Mouse (Mus musculus): ENCODE measurements around the gene Zfyve26. TPM values are rescaled to one million over a fixed set of nuclear protein-coding genes. Genes with fewer than 3 reads are reported as not detected.
"Not testable (repeated sequence)": the region's sequence is repeated elsewhere in the genome, so short reads cannot be mapped to it uniquely, and the experiment has no call there.

The Zfyve26 gene
- polyA plus RNA-seq, 1 experiment, result 29.4 TPM

DNA sequence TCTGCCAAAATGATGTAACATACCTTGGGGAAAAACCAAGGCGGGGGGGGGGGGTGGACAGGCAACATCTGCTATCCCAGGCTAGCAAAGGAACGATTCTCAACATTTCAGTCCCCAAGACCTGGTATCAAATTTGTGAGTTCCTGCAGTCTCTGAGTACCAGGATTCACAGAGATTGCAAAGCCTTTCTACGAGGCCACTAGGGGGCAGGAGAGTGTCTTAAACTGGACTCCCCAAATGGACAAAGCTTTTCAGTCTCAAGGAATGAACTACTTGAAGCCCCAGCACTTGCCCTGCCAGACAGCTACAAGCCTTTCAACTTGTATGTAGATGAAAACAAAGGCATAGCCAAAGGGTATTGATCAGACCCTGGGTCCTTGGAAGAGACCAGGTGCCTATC lies 102.7 kb downstream of the Zfyve26 start:
- H3K36me3 ChIP-seq (ENCODE audit: control insufficient read depth, insufficient read depth, low read length), result peaks cover under 1% of the 10 kb centered on the region; the same call in 1 of the 2 replicates
- TF ChIP-seq POLR2A (IDR thresholded peaks at IDR 0.05; ENCODE audit: low read depth, low read length) (no peak), CTCF (IDR thresholded peaks at IDR 0.05; ENCODE audit: extremely low read depth, insufficient read depth, insufficient read length, insufficient replicate concordance) (peak; percentile 36; the same call in 1 of the 2 replicates)
- H3K27ac ChIP-seq (ENCODE audit: insufficient read depth, low read length), result no peak overlapping the region
- peaks cover 3% of the 10 kb centered on the region; the same call in 1 of the 2 replicates for H3K4me1 ChIP-seq (ENCODE audit: control insufficient read depth, insufficient read depth, insufficient read length)
- no peaks in the 10 kb centered on the region for H3K27me3 ChIP-seq (ENCODE audit: control insufficient read depth, insufficient read depth, low read length)
- 7% methylated on average over 3 of the region's 3 CpGs for WGBS
- DNase-seq (ENCODE audit: low read depth in 1 of 2, low spot score in 2 of 2), result peak; percentile 54 to 70
- H3K4me3 ChIP-seq (ENCODE audit: extremely low read depth, insufficient read depth, insufficient read length), result no peak overlapping the region

DNA sequence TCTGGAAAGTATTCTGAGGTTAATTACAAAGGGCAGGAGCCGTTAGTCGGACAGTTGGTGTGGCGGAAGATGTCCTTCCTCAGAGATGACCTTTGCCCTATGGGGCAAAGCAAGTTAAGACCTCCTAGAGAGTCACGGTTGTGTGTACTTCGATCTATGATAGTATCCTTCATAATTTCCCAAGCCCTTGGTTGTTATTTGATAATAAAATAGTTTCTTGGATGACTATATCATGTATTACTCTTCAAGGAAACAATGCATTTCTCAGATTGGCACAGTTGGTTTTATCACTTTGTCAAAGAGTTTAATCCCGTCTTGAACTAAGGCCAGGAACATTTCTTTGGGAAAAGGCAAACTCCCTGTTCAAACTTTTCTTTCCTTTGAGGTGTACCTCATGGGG lies 103.9 kb downstream of the Zfyve26 start, which contains the start of gene Rdh11:
Gene Rdh11 (minus strand): TSS at position 101 of the 400 bp plus-strand sequence.
- H3K27me3 ChIP-seq (ENCODE audit: control insufficient read depth, insufficient read depth, low read length), result no peaks in the 10 kb centered on the region
- peaks cover 7% of the 10 kb centered on the region for H3K36me3 ChIP-seq (ENCODE audit: control insufficient read depth, insufficient read depth, low read length)
- H3K4me3 ChIP-seq (ENCODE audit: extremely low read depth, insufficient read depth, insufficient read length), result peak within 1 kb of the TSS; percentile 65
- peak within 1 kb of the TSS; percentile 2; the same call in 1 of the 2 replicates for H3K27ac ChIP-seq (ENCODE audit: insufficient read depth, low read length)
- TF ChIP-seq POLR2A (IDR thresholded peaks at IDR 0.05; ENCODE audit: low read depth, low read length), result no peak
- TF ChIP-seq CTCF (IDR thresholded peaks at IDR 0.05; ENCODE audit: extremely low read depth, insufficient read depth, insufficient read length, insufficient replicate concordance), result no peak
- DNase-seq (ENCODE audit: low read depth in 1 of 2, low spot score in 2 of 2), result no peak
- WGBS, result 74% methylated on average over 6 of the region's 6 CpGs
- H3K4me1 ChIP-seq (ENCODE audit: control insufficient read depth, insufficient read depth, insufficient read length), result peaks cover 3% of the 10 kb centered on the region; the same call in 1 of the 2 replicates

DNA sequence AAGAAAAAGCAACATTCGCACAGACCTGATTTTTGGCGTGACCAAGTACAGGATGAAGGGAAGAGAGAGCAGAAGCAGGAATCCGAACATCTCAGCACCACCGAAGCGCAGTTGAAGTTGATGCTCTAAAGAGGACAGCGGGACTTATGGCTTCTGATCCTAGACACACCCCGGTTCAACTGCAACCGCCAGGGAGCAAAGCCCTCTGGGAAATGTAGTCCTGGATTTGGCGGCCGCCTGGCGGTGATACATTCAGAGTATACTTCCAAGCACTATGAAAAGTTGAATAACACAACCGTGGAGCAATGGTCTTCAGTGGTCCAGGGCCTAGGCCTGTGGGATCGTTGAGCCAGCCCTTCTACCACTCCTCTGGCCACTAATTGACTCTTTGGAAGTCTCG lies 104.4 kb downstream of the Zfyve26 start:
- DNase-seq (ENCODE audit: low read depth in 1 of 2, low spot score in 2 of 2), result peak; percentile 70 to 74
- no peaks in the 10 kb centered on the region for H3K27me3 ChIP-seq (ENCODE audit: control insufficient read depth, insufficient read depth, low read length)
- peak; percentile 16; the same call in 1 of the 2 replicates for TF ChIP-seq CTCF (IDR thresholded peaks at IDR 0.05; ENCODE audit: extremely low read depth, insufficient read depth, insufficient read length, insufficient replicate concordance)
- no peak for TF ChIP-seq POLR2A (IDR thresholded peaks at IDR 0.05; ENCODE audit: low read depth, low read length)
- peak overlapping the region; percentile 65 for H3K4me3 ChIP-seq (ENCODE audit: extremely low read depth, insufficient read depth, insufficient read length)
- peaks cover 3% of the 10 kb centered on the region; the same call in 1 of the 2 replicates for H3K4me1 ChIP-seq (ENCODE audit: control insufficient read depth, insufficient read depth, insufficient read length)
- peaks cover 7% of the 10 kb centered on the region for H3K36me3 ChIP-seq (ENCODE audit: control insufficient read depth, insufficient read depth, low read length)
- H3K27ac ChIP-seq (ENCODE audit: insufficient read depth, low read length), result no peak overlapping the region
- 7% methylated on average over 14 of the region's 14 CpGs for WGBS

DNA sequence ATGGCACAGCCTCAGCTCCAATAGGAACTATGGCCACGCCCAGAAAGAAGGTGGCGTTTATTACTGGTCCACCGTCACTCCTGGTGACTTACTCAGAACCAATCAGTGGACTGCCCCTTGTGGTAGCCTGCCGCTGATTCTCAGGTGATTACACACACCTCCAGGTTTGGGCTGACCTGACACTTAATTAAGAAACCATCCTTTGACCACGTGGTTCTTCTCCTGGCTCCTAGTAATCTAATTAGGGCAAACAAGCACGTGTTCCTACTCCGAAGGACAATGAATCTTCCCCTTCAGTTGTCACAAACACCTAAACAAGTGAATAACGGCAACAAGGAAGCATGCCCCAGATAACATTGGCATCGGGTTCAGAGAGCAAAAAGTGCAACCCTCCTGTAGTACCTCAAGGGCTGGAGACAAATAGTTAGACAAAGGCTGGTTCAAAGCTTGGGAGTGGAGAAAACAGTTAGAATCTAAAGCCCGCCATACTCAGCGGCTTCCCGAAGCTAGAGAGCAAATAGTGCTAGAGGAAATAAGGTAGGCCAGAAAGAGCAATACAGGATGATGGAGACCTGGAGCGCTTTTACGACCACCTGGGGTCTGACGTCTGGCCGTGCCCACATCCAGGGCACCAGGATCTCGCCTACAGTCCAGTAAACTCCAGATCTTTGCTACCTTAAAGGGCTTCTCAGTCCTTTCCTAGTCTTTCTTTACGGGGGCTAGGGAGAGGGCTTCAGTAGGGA lies 105.0 kb downstream of the Zfyve26 start:
- DNase-seq (ENCODE audit: low read depth in 1 of 2, low spot score in 2 of 2), result peak; percentile 59 to 63
- peaks cover 12% of the 10 kb centered on the region for H3K36me3 ChIP-seq (ENCODE audit: control insufficient read depth, insufficient read depth, low read length)
- H3K27me3 ChIP-seq (ENCODE audit: control insufficient read depth, insufficient read depth, low read length), result no peaks in the 10 kb centered on the region
- H3K27ac ChIP-seq (ENCODE audit: insufficient read depth, low read length), result peak overlapping the region; percentile 2; the same call in 1 of the 2 replicates
- under 1% methylated on average over 18 of the region's 18 CpGs for WGBS
- TF ChIP-seq POLR2A (IDR thresholded peaks at IDR 0.05; ENCODE audit: low read depth, low read length) (no peak), CTCF (IDR thresholded peaks at IDR 0.05; ENCODE audit: extremely low read depth, insufficient read depth, insufficient read length, insufficient replicate concordance) (no peak)
- peaks cover 3% of the 10 kb centered on the region; the same call in 1 of the 2 replicates for H3K4me1 ChIP-seq (ENCODE audit: control insufficient read depth, insufficient read depth, insufficient read length)
- H3K4me3 ChIP-seq (ENCODE audit: extremely low read depth, insufficient read depth, insufficient read length), result peak overlapping the region; percentile 65

DNA sequence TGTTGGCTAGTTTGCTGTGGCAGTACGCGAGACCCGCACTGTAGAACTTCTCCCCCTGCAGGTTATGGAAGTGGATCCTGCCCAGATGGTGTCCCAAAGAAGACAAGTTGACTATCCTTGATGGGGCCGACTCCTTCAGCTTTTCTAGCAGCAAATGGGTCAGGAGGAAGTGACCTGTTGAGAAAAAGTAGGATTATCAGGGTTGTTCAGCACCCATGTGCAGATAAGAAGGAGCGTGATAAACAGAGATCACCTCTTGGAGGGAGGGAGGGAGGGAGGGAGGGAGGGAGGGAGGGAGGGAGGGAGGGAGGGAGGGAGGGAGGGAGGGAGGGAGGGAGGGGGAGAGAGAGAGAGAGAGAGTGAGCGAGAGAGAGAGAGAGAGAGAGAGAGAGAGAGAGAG lies 110.9 kb downstream of the Zfyve26 start:
- H3K4me1 ChIP-seq (ENCODE audit: control insufficient read depth, insufficient read depth, insufficient read length); H3K4me3 ChIP-seq (ENCODE audit: extremely low read depth, insufficient read depth, insufficient read length); DNase-seq (ENCODE audit: low read depth in 1 of 2, low spot score in 2 of 2); H3K27ac ChIP-seq (ENCODE audit: insufficient read depth, low read length); H3K27me3 ChIP-seq (ENCODE audit: control insufficient read depth, insufficient read depth, low read length): not testable (repeated sequence)
- H3K36me3 ChIP-seq (ENCODE audit: control insufficient read depth, insufficient read depth, low read length), result peaks cover 36% of the 10 kb centered on the region
- 92% methylated on average over 5 of the region's 6 CpGs for WGBS

Other genes starting within 250 kb of the Zfyve26 start
- gene Pigh, start 206.7 kb downstream of the Zfyve26 start, polyA plus RNA-seq (2012; rRNA removed), result 9.0 and 14.9 TPM in 2 replicates
- 0.47 and 0.76 TPM in 2 replicates for gene Arg2, start 165.5 kb downstream of the Zfyve26 start, polyA plus RNA-seq (2012; rRNA removed)
- gene Vti1b, start 123.6 kb downstream of the Zfyve26 start, polyA plus RNA-seq (2012; rRNA removed), result 25.0 and 25.6 TPM in 2 replicates
- gene Rdh11, start 104.0 kb downstream of the Zfyve26 start, polyA plus RNA-seq (2012; rRNA removed), result 4.3 and 6.0 TPM in 2 replicates
- gene Rdh12, start 87.4 kb downstream of the Zfyve26 start, polyA plus RNA-seq (2012; rRNA removed), result 6.5 and 7.0 TPM in 2 replicates
- 0.26 and 0.39 TPM in 2 replicates for gene Rad51b, start 978 bp upstream of the Zfyve26 start, polyA plus RNA-seq (2012; rRNA removed)

All from spleen, adult 2 months (tissue).